Mouse (Mus musculus) hindbrain, embryonic 14.5 days (tissue): ENCODE results near the gene Sfi1. TPM values are rescaled to one million over a fixed set of nuclear protein-coding genes. Genes with fewer than 3 reads are reported as not detected.
"Not testable (repeated sequence)": the region's sequence is repeated elsewhere in the genome, so short reads cannot be mapped to it uniquely, and the experiment has no call there.

Experiments used
- ATAC-seq: fragments of 200-750 bp; cut with Nextera tagmentation; 2 replicates; pipeline ENCODE4 v1.8.0; 2017; ENCODE audit warnings: moderate number of reproducible peaks, mild to moderate bottlenecking, moderate TSS enrichment, moderate library complexity; ENCODE audit not compliant: low FRiP score
- DNase-seq: peaks from one replicate; pipeline ENCODE4 v3.0.0-alpha.2; 2015; ENCODE audit warnings: low spot score
- H3K27ac ChIP-seq: fragments of 300-500 bp; sonication (generic); 2 replicates; pipeline ENCODE4 v1.5.1; 2014; ENCODE audit warnings: mild to moderate bottlenecking, moderate library complexity
- H3K27me3 ChIP-seq: fragments of 300-500 bp; sonication (generic); 2 replicates; pipeline ENCODE4 v1.6.1; 2014; ENCODE audit warnings: mild to moderate bottlenecking, low read length, mixed read lengths; ENCODE audit not compliant: control insufficient read depth, insufficient read depth
- H3K36me3 ChIP-seq: fragments of 300-500 bp; sonication (generic); replicated peaks from 2 replicates; pipeline ENCODE4 v1.6.1; 2014; ENCODE audit not compliant: control insufficient read depth, insufficient read depth
- H3K4me1 ChIP-seq: fragments of 300-500 bp; sonication (generic); replicated peaks from 2 replicates; pipeline ENCODE4 v1.6.1; 2014; ENCODE audit warnings: antibody characterized with exemption, low read length, mixed read lengths; ENCODE audit not compliant: control insufficient read depth, insufficient read depth
- H3K4me2 ChIP-seq: fragments of 300-500 bp; sonication (generic); replicated peaks from 2 replicates; pipeline ENCODE4 v1.6.1; 2014; ENCODE audit warnings: mild to moderate bottlenecking, moderate library complexity
- H3K4me3 ChIP-seq: fragments of 300-500 bp; sonication (generic); replicated peaks from 2 replicates; pipeline ENCODE4 v1.5.1; 2014; ENCODE audit warnings: mild to moderate bottlenecking, low read length
- H3K9ac ChIP-seq: fragments of 300-500 bp; sonication (generic); 2 replicates; pipeline ENCODE4 v1.6.1; 2014
- H3K9me3 ChIP-seq: fragments of 300-500 bp; sonication (generic); 2 replicates; pipeline ENCODE4 v1.6.1; 2016; ENCODE audit warnings: low read length; ENCODE audit not compliant: control insufficient read depth
- WGBS: fragments of 180-500 bp; shearing (Covaris S2); extraction: QIAGEN DNeasy Blood & Tissue Kit; methylation state at CpG from one replicate; pipeline ENCODE4 v1.1.7; 2014; 5-methylcytosine and 5-hydroxymethylcytosine counted together
- polyA plus RNA-seq: library from polyadenylated mRNA; unstranded; fragments of >200 nt; fragmentation: Nextera tagmentation; extraction: Ambion mirVana; gene quantifications from 2 replicates; pipeline ENCODE4 v1.2.1, GENCODE M21; 2014

The Sfi1 gene
- polyA plus RNA-seq, 1 experiment from 2014 or later: 11.3 TPM

DNA sequence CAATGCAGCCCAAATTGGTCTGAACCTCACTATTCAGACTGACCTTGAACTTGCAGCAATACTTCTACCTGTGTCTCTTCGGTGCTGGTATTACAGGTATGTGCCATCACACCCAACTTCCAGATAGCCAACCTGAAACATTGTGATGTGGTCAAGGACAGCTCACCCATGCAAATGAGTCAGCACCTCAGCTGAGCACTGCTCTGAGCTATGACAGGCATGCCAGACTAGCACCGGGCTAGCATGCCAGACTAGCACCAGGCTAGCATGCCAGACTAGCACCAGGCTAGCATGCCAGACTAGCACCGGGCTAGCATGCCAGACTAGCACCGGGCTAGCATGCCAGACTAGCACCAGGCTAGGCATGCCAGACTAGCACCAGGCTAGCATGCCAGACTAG is 41.9 kb downstream of the Sfi1 start:
- not testable (repeated sequence) for H3K27ac ChIP-seq, DNase-seq, H3K27me3 ChIP-seq, H3K4me2 ChIP-seq, H3K4me3 ChIP-seq, H3K36me3 ChIP-seq, H3K9ac ChIP-seq, H3K4me1 ChIP-seq
- peak; percentile 32; the same call in 1 of the 2 replicates for ATAC-seq
- WGBS: 91% methylated on average over 4 of the region's 4 CpGs
- H3K9me3 ChIP-seq: peaks cover 16% of the 10 kb centered on the region

DNA sequence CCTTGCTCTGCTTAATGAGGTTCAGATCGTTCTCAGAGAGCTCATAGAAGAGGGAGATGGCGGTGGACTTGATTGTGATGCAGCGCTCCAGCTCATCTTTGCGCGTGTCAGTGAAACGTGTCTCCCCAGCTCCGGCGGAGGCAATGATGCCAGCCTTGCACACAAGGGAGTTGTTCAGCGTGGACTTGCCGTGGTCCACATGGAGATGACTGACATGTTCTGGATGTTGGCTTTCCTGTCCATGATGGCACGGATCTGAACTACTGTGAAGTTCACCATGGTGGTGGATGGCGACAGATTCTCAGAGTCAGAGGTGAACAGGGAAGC is 42.6 kb downstream of the Sfi1 start:
- H3K9ac ChIP-seq, H3K27me3 ChIP-seq, ATAC-seq, H3K4me3 ChIP-seq, DNase-seq, H3K4me1 ChIP-seq, H3K36me3 ChIP-seq, H3K4me2 ChIP-seq, H3K27ac ChIP-seq: not testable (repeated sequence)
- peaks cover 16% of the 10 kb centered on the region for H3K9me3 ChIP-seq
- WGBS: 98% methylated on average over 12 of the region's 12 CpGs

DNA sequence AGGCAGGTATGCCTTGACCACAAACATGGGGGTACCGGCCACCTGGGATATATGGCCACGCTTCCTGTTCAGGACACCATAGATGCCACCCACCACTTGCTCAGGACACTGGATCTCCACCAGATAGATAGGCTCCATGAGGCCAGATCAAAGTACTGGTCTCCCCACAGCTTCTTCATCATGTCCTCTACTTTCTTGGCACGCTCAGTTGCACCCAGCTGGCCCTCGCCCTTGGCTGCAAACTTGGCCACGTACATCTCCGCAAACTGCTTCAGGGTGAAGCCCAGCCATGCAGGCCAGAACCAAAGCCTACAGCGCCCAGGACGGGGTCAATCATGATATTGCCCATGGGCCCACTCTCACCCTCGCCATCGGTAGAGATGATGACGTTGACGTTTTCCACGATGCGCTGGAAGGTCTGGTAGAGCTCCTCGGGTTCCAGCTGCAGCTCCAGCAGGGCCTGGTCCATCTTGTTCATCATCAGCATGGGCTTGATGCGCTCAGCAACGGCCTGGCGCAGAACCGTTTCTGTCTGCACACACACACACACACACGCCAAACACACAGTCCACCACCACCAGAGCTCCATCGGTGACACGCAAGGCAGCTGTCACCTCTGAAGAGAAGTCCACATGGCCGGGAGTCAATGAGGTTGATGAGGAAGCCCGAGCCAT is 43.1 kb downstream of the Sfi1 start:
- ATAC-seq: not testable (repeated sequence)
- WGBS: 97% methylated on average over 23 of the region's 24 CpGs

DNA sequence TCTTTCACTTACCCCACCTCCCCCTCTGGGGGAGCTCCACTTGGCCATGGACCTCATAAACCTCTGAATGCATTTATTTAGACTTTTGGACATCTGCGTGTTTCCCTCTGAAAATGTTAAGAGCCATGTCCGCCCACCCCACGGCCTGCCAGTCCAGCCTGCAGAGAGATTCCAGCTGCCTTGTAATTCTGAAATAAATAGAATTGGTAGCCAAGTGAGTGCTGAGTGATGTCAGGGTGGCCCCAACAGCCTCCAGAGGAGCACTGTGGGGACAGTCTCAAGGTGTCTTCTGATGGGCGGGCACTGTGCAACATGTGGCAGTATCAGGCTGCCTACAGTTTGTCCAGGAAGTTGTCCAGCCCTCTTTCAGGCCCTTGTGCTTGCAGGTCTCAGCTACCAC is 43.8 kb downstream of the Sfi1 start:
- 97% methylated on average over 4 of the region's 4 CpGs for WGBS
- H3K9ac ChIP-seq, H3K27ac ChIP-seq, ATAC-seq, DNase-seq, H3K27me3 ChIP-seq, H3K4me1 ChIP-seq, H3K4me2 ChIP-seq, H3K36me3 ChIP-seq, H3K4me3 ChIP-seq: not testable (repeated sequence)
- peaks cover 16% of the 10 kb centered on the region for H3K9me3 ChIP-seq

More for the DNA sequence above, 43.1 kb downstream of the Sfi1 start:
- not testable (repeated sequence) for H3K36me3 ChIP-seq, DNase-seq, H3K9ac ChIP-seq, H3K4me1 ChIP-seq, H3K4me2 ChIP-seq, H3K27me3 ChIP-seq, H3K27ac ChIP-seq, H3K4me3 ChIP-seq
- peaks cover 16% of the 10 kb centered on the region for H3K9me3 ChIP-seq

DNA sequence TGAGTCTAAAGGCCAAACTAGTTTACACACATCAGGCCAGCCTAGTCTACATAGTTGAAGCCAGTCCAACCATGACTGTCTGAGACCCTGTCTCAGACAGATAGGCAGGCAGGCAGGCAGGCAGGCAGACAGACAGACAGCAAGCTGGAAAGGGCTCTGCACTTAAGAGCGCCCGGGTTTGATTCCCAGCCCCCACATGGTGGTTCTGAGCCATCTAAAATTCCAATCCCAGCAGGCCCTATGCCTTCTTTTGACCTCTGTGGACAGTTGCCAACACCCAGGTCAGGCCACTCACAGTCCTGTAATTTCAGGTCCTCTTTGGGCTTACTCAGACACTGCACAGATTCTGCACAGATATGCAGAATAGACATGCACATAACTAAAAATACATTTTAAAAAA is 46.5 kb downstream of the Sfi1 start:
- peaks cover 12% of the 10 kb centered on the region for H3K9me3 ChIP-seq
- not testable (repeated sequence) for DNase-seq, H3K27me3 ChIP-seq, H3K9ac ChIP-seq, ATAC-seq, H3K4me2 ChIP-seq, H3K4me1 ChIP-seq, H3K27ac ChIP-seq, H3K36me3 ChIP-seq, H3K4me3 ChIP-seq
- 74% methylated on average over 2 of the region's 2 CpGs for WGBS

DNA sequence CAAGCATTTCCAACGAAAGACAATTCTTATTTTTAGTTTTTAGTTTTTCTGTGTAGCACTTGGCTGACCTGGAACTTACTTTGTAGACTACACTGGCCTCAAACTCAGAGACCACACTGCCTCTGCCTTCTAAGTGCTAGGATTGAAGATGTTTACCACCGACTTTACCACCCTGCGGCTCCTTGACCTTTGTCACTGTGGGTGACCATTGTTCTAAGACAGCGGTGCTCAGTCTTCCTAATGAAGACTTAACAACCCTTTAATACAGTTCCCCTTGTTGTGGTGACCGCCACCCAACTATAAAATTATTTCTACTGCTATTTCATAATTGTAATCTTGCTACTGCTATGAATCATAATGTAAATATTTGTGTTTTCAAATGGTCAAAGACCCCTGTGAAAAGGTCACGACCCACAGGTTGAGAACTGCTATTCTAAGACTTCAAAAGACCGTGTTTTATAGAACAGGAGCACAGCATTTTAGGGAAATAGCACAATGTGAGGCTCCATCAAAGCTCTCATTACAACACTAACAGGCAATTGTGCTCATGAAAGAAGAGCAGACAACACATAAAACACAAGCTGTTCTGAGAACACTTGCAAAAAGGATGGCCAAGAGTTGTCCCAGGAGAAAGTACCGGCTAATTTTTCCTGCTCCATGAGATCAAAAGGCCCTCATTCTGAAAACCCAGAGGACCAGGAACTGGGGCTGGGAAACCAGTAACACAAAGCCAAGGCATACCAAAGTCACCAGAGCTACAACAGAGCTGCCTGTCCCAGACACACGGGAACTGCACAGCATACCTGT is 47.7 kb downstream of the Sfi1 start:
- WGBS: 77% methylated on average over 7 of the region's 9 CpGs
- not testable (repeated sequence) for H3K4me2 ChIP-seq, DNase-seq, ATAC-seq, H3K9ac ChIP-seq, H3K27ac ChIP-seq, H3K4me1 ChIP-seq, H3K36me3 ChIP-seq, H3K4me3 ChIP-seq, H3K27me3 ChIP-seq
- peaks cover 12% of the 10 kb centered on the region for H3K9me3 ChIP-seq

DNA sequence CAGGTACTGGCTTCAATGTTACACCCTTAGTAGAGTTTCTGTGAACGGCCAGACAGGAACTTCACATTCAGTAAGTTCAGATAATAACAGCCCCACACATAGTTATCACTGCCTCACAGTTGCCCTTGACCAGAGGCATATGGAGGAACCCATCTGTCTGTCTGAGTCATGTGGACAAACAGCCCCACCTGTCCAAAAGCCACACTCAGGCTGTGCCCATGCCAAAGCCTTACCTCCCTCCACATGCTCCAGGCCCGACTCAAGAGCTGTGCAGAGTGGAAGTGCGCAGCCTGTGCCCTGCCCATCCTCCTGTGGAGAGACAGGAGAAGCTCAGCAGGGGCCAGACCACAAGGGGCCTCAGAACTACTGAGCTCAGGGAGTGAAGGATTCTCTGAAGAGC is 49.3 kb downstream of the Sfi1 start:
- DNase-seq: not testable (repeated sequence)

DNA sequence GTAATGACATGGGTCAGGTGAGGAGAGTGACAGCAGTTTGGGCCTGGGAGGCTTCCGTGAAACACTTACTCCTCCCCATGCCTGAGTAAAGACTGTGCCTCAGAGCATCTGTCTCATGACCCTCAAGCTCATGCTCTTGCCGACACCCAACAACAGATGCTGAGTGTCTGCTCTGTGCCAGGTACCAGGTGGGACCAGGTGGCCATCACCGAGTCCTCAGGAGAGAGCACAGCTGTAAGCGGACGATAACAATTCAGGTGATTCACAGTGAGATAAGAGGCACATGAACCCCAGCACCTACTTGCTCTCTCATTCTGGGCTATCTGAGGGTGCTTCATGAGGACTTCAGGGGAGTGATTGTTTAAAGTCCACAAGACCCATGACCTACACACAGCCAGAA is 50.9 kb downstream of the Sfi1 start:
- H3K4me3 ChIP-seq, H3K27ac ChIP-seq, H3K27me3 ChIP-seq, H3K9ac ChIP-seq, H3K4me1 ChIP-seq, DNase-seq, H3K36me3 ChIP-seq, H3K4me2 ChIP-seq: not testable (repeated sequence)
- ATAC-seq: peak; percentile 68
- WGBS: 92% methylated on average over 4 of the region's 5 CpGs
- peaks cover 13% of the 10 kb centered on the region for H3K9me3 ChIP-seq

More for the DNA sequence above, 49.3 kb downstream of the Sfi1 start:
- H3K27me3 ChIP-seq, H3K9me3 ChIP-seq, H3K4me3 ChIP-seq, H3K27ac ChIP-seq, H3K9ac ChIP-seq, H3K36me3 ChIP-seq, H3K4me2 ChIP-seq, H3K4me1 ChIP-seq, ATAC-seq: not testable (repeated sequence)
- WGBS: 77% methylated on average over 3 of the region's 3 CpGs

DNA sequence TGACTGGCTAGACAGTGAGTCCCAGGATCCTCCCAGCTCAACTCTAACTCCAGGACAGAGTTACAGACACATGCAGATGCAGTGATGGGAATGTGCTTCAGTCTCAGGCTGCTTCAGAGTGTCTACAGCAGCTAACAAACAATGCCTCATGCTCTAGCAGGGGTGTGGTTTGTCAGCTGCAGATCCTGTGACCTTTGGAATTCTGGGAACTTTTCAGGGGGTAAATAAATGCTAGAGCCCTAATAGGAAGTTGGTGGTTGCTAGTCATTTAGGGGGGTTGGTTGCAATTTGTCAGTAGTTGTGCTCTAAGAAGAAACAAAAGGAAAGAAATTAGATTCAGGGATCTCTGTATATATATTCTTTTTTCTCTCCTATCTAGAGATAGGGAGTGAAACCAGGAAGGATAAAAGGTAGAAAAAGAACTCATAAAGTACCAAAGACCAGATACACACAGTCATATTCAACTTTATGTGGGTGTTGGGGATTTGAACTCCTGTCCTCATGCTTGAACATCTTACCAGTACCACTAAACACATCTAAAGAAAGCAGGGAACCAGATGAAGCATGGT is 52.2 kb downstream of the Sfi1 start:
- not testable (repeated sequence) for H3K36me3 ChIP-seq, H3K27ac ChIP-seq, H3K9ac ChIP-seq, H3K4me1 ChIP-seq, ATAC-seq, H3K4me2 ChIP-seq, H3K4me3 ChIP-seq, DNase-seq, H3K27me3 ChIP-seq
- H3K9me3 ChIP-seq: peaks cover 16% of the 10 kb centered on the region
